Mouse (Mus musculus) stomach, embryonic 16.5 days (tissue): Measurements from ENCODE around the gene Ndufs2. TPM values are rescaled to one million over a fixed set of nuclear protein-coding genes. Genes with fewer than 3 reads are reported as not detected.

ENCODE experiments used
- ATAC-seq: fragments of 200-750 bp; cut with Nextera tagmentation; 2 replicates; pipeline ENCODE4 v1.8.0; 2017; ENCODE audit warnings: moderate number of reproducible peaks, moderate TSS enrichment; ENCODE audit not compliant: insufficient read depth, low FRiP score
- H3K27ac ChIP-seq: fragments of 300-500 bp; sonication (generic); 2 replicates; pipeline ENCODE4 v1.5.1; 2014; ENCODE audit warnings: low read length
- H3K27me3 ChIP-seq: fragments of 300-500 bp; sonication (generic); 2 replicates; pipeline ENCODE4 v1.6.1; 2014; ENCODE audit warnings: low read length, control low read depth, mixed read lengths; ENCODE audit not compliant: control insufficient read depth, insufficient read depth
- H3K36me3 ChIP-seq: fragments of 300-500 bp; sonication (generic); 2 replicates; pipeline ENCODE4 v1.6.1; 2014; ENCODE audit warnings: low read length; ENCODE audit not compliant: control insufficient read depth, insufficient read depth
- H3K4me1 ChIP-seq: fragments of 300-500 bp; sonication (generic); 2 replicates; pipeline ENCODE4 v1.6.1; 2014; ENCODE audit warnings: low read length, control low read depth, mixed read lengths; ENCODE audit not compliant: control insufficient read depth, insufficient read depth
- H3K4me2 ChIP-seq: fragments of 300-500 bp; sonication (generic); 2 replicates; pipeline ENCODE4 v1.6.1; 2014; ENCODE audit warnings: low read depth, low read length, mixed read lengths
- H3K4me3 ChIP-seq: fragments of 300-500 bp; sonication (generic); replicated peaks from 2 replicates; pipeline ENCODE4 v1.5.1; 2014; ENCODE audit warnings: mild to moderate bottlenecking, low read length
- H3K9ac ChIP-seq: fragments of 300-500 bp; sonication (generic); 2 replicates; pipeline ENCODE4 v1.6.1; 2014; ENCODE audit warnings: low read length
- H3K9me3 ChIP-seq: fragments of 300-500 bp; sonication (generic); replicated peaks from 2 replicates; pipeline ENCODE4 v1.6.1; 2016; ENCODE audit warnings: low read length, control low read depth; ENCODE audit not compliant: control insufficient read depth
- WGBS: fragments of 180-500 bp; shearing (Covaris S2); extraction: QIAGEN DNeasy Blood & Tissue Kit; methylation state at CpG from one replicate; pipeline ENCODE4 v1.1.7; 2014; 5-methylcytosine and 5-hydroxymethylcytosine counted together
- polyA plus RNA-seq: library from polyadenylated mRNA; unstranded; fragments of >200 nt; fragmentation: Nextera tagmentation; extraction: Ambion mirVana; gene quantifications from 2 replicates; pipeline ENCODE4 v1.2.1, GENCODE M21; 2015

Gene Ndufs2
- 259 and 260 TPM in 2 replicates for polyA plus RNA-seq

DNA sequence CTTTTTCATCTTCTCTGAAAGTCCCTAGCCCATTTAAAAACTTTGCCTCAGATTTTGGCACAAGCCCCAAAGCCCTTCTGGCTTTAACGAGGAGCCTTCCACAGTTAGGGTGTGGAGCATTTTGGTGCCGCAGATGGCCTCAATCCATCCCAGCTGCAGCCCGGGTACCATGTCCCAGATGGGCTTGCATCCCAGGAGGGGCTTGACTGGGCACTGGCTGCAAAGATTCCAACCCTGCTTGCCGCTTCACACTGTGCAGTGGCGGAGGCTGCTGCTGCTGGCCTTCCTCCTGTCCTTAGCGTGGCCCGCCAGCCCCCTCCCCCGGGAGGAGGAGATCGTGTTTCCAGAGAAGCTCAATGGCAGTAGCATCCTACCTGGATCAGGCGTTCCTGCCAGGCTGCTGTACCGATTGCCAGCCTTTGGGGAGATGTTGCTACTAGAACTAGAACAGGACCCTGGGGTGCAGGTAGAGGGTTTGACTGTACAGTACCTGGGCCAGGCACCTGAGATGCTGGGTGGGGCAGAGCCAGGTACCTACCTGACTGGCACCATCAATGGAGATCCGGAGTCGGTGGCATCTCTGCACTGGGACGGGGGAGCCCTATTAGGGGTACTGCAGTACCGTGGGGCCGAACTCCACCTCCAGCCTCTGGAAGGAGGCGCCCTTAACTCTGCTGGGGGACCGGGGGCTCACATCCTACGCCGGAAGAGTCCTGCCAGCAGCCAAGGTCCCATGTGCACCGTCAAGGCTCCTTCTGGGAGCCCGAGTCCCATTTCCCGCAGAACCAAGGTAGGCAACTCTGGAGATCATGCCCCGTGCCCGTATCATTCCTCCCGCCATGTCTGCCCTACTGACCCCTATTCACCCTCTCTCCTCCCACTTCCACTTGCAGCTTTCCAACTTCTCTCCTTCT is at the start of gene Ndufs2:
Gene Ndufs2, minus strand, starts transcription at position 709 of the 914 bp plus-strand sequence.
- H3K9me3 ChIP-seq: 0 out of 2 replicates have a peak, but pooled peaks cover 2% of the 10 kb centered on the region
- H3K9ac ChIP-seq: peak within 1 kb of the TSS; percentile 66
- ATAC-seq: no peak
- H3K36me3 ChIP-seq: 0 out of 2 replicates have a peak, but pooled peaks cover 2% of the 10 kb centered on the region
- H3K27me3 ChIP-seq: no peaks in the 10 kb centered on the region
- H3K4me1 ChIP-seq: peaks cover 41% of the 10 kb centered on the region
- H3K4me3 ChIP-seq: peak within 1 kb of the TSS; percentile 48
- peak within 1 kb of the TSS; percentile 92 for H3K27ac ChIP-seq
- peak within 1 kb of the TSS; percentile 56 for H3K4me2 ChIP-seq
- WGBS: 25% methylated on average over 26 of the region's 26 CpGs

DNA sequence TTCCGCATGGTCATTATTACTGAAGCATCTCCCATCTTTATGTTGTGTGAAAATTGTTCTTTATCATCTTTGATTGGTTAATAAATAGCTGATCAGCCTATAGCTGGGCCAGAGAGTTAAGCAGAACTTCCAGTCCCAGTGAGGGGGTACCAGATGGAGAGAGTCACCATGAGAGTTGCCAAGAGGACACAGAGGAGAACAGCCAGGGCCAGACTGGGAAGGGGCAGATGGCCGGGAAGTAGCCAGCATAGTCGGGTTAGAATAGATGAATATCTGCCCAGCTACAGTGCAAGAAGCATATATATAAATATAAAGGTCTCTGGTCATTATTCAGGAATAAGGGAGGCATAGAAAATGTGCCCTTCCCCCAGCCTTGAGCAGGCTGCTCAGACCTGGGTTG is 47.0 kb upstream of the Ndufs2 start:
- Histone ChIP-seq H3K9ac (no peak overlapping the region), H3K27me3 (peaks cover 5% of the 10 kb centered on the region; the same call in 1 of the 2 replicates), H3K4me1 (peaks cover 7% of the 10 kb centered on the region), H3K4me2 (no peak overlapping the region), H3K27ac (no peak overlapping the region), H3K4me3 (no peak overlapping the region), H3K36me3 (no peaks in the 10 kb centered on the region), H3K9me3 (no peaks in the 10 kb centered on the region)
- ATAC-seq: no peak
- 53% methylated on average over 3 of the region's 3 CpGs for WGBS

DNA sequence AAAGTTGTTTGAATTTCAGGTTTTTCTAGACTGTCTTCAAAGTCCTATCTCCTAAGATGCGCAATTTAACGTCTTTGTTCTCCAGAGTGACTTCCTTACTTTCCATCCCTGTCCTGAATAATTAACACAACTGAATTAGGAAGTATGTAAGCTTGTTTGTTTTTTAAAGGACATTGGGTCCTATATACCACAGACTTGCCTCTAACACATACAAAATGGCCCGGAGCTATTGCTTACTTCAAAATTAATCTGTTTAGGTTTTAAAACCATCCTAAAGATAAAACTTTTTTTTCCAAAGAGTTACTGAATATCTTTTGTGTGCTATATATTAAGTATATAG is 43.8 kb upstream of the Ndufs2 start:
- no peaks in the 10 kb centered on the region for H3K9me3 ChIP-seq
- ATAC-seq: peak; percentile 18; the same call in 1 of the 2 replicates
- 16% methylated on average over 3 of the region's 3 CpGs for WGBS
- H3K4me2 ChIP-seq: peak overlapping the region; percentile 55
- no peaks in the 10 kb centered on the region for H3K36me3 ChIP-seq
- peaks cover 5% of the 10 kb centered on the region; the same call in 1 of the 2 replicates for H3K27me3 ChIP-seq
- H3K4me1 ChIP-seq: peaks cover 7% of the 10 kb centered on the region
- H3K4me3 ChIP-seq: peak overlapping the region; percentile 82
- peak overlapping the region; percentile 92 for H3K9ac ChIP-seq
- peak overlapping the region; percentile 98 for H3K27ac ChIP-seq

DNA sequence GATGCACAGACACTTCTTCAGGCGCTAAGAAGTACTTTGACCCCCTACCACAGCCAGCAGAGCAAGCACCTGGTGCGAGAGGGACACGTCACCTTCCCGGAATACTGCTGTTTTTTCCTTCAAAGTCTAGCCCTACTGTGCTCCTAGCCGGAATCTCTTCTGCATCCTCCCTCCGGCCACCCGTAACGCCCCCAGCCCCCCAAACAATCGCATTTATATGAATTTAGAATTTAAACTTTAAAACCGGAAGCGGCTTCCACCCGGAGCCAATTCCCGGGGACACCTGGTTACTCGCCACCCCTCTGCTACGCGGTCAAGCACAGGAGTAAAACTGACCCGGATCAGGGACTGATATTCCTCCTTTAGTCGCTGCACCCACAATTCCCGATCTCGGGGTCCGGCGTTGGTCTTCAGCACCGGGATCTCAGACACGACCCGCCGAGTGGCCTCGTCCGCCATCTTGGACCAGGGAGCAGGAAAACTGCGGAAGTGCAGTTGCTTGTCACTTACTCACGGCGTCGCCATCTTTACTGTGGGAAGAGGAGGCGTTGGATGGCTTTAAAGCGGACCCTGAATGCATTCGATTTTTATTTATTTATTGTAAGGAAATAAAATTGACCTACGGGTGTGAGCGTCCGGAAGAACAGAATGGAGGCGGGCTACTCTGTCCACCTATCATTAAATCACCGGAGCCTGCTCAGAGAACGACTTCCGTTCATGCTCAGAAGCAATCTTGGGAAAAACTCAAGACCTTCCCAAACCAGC is 43.3 kb upstream of the Ndufs2 start, which contains the start of gene Ufc1:
Gene Ufc1, minus strand, starts transcription at position 727 of the 765 bp plus-strand sequence.
- H3K4me2 ChIP-seq: peak within 1 kb of the TSS; percentile 92
- WGBS: under 1% methylated on average over 42 of the region's 42 CpGs
- H3K9me3 ChIP-seq: no peaks in the 10 kb centered on the region
- peaks cover 7% of the 10 kb centered on the region for H3K4me1 ChIP-seq
- peak; percentile 82 for ATAC-seq
- peak within 1 kb of the TSS; percentile 98 for H3K27ac ChIP-seq
- peak within 1 kb of the TSS; percentile 82 for H3K4me3 ChIP-seq
- peaks cover 5% of the 10 kb centered on the region; the same call in 1 of the 2 replicates for H3K27me3 ChIP-seq
- H3K9ac ChIP-seq: peak within 1 kb of the TSS; percentile 92
- H3K36me3 ChIP-seq: no peaks in the 10 kb centered on the region

DNA sequence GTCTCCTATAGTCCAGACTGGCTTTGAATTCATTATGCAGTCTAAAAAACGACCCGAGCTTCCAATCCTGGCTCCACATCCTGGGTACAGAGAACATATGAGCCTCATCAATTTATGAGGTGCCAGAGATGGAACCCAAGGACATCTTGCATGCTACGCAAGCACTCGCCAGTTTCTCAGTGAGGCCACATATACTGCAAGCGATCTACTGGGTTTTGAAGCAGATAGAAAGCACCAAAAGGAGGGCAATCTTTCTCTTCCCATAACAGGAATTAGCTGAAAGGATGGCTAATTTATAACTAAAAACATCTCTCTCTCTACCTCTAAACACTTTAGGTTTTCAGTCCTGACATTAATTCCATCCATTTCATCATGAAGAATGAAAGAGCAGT is 42.7 kb upstream of the Ndufs2 start:
- H3K9me3 ChIP-seq: no peaks in the 10 kb centered on the region
- peaks cover 5% of the 10 kb centered on the region; the same call in 1 of the 2 replicates for H3K27me3 ChIP-seq
- peak overlapping the region; percentile 98 for H3K27ac ChIP-seq
- peak overlapping the region; percentile 92 for H3K9ac ChIP-seq
- H3K36me3 ChIP-seq: 0 out of 2 replicates have a peak, but pooled peaks cover under 1% of the 10 kb centered on the region
- peaks cover 7% of the 10 kb centered on the region for H3K4me1 ChIP-seq
- peak overlapping the region; percentile 92 for H3K4me2 ChIP-seq
- peak overlapping the region; percentile 82 for H3K4me3 ChIP-seq
- WGBS: 36% methylated on average over 5 of the region's 5 CpGs
- no peak for ATAC-seq

DNA sequence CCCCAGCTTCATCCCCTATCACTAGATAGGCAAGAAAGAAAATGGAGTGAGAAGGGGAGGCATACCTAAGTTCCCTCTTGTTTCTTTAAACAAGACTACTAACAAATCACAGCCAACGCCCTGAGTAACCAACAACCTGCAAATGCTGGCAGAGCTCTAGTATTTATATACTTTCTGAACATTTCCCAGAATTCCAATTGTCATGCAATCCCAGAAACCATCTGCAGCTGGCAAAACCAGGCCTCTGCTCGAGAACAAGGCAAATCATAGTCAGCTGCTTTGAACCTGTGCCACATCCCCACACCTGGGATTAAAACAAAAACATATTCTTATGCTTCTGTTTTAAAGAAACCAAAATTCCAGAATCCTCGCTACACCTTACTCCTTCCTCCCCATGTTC is 42.2 kb upstream of the Ndufs2 start:
- H3K9ac ChIP-seq: no peak overlapping the region
- WGBS: 77% methylated on average over 3 of the region's 3 CpGs

DNA sequence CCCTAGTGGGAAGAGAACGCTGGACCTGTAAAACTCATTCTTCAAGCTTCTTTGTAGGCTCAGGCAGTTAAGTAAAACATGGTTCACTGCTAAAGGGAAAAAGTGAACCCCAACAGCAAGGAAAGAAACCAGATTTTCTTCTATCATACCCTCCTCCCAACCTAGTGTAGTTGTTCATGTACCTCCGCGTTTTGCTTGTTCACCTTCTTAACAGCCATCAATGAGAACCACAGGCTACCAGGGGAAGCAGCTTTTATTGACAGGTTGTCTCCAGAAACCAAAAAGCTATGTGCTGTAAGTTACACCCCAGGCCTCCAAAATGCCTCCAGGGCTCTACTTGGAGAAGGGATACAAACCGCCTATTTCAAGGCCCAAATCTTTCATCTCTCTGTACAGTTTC is 37.1 kb upstream of the Ndufs2 start:
- Histone ChIP-seq H3K9ac (peak overlapping the region; percentile 99), H3K36me3 (0 out of 2 replicates have a peak, but pooled peaks cover 10% of the 10 kb centered on the region), H3K27ac (peak overlapping the region; percentile 31; the same call in 1 of the 2 replicates), H3K4me3 (0 out of 2 replicates have a peak overlapping the region, but pooled peaks have one; percentile 99), H3K4me1 (peaks cover 16% of the 10 kb centered on the region), H3K9me3 (no peaks in the 10 kb centered on the region), H3K4me2 (peak overlapping the region; percentile 80), H3K27me3 (no peaks in the 10 kb centered on the region)
- no peak for ATAC-seq
- 56% methylated on average over 4 of the region's 4 CpGs for WGBS

More for the DNA sequence above, 42.2 kb upstream of the Ndufs2 start:
- Histone ChIP-seq H3K27me3 (peaks cover 5% of the 10 kb centered on the region; the same call in 1 of the 2 replicates), H3K4me3 (peak overlapping the region; percentile 82), H3K27ac (no peak overlapping the region), H3K4me2 (peak overlapping the region; percentile 92), H3K9me3 (no peaks in the 10 kb centered on the region), H3K36me3 (0 out of 2 replicates have a peak, but pooled peaks cover 6% of the 10 kb centered on the region), H3K4me1 (peaks cover 8% of the 10 kb centered on the region)
- ATAC-seq: no peak

DNA sequence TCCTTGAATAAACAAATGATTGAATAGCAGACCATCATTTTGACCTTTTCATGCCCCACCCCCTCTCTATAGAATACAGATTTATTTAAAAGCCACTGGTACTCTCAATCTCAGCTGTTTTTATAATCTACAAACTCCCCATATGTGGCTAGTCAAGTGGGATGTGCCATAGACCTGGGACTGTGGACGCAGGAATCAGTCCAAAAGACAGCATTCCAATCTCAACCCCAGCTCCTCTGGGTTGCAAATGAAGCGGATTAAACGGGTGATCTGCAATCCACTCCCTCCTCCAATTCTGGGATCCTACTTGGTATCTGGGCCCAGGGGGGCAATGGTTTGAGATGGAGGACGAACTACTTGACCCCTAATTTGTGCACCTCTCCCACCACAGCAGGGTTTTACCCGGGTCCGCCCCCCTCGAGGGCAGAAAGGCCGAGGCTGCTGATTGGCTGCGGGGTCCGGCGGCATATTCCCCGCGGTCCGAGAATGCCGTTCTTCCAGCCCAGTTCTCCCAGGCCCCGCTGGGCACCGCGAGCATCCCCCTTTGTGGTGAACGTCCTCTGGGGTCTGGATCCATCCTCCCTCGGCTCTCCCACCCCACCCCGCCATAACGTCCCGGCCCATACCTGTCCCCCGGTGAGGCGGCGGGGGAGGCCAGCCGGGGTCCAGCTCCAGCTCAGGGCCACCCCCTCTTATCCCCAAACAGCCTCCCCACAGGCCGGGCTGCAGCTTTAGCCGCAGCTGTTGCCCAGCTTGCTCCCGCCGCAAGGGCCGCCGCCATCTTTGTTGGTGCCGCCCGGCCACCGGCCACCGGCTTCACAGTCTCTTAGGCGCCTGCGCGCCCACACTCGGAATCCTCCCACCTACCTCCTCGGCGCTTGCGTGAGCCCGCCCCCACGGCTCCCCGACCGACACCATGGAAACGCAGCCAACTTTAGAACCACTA is 36.2 kb upstream of the Ndufs2 start, which contains the start of gene Usp21:
Gene Usp21, minus strand, starts transcription at position 856 of the 946 bp plus-strand sequence.
- Histone ChIP-seq H3K9me3 (no peaks in the 10 kb centered on the region), H3K4me3 (peak within 1 kb of the TSS; percentile 99), H3K27me3 (no peaks in the 10 kb centered on the region), H3K9ac (peak within 1 kb of the TSS; percentile 99), H3K4me2 (peak within 1 kb of the TSS; percentile 80), H3K36me3 (peaks cover 18% of the 10 kb centered on the region; the same call in 1 of the 2 replicates), H3K4me1 (peaks cover 15% of the 10 kb centered on the region), H3K27ac (peak within 1 kb of the TSS; percentile 86)
- WGBS: under 1% methylated on average over 49 of the region's 49 CpGs
- ATAC-seq: peak; percentile 95
